Mouse (Mus musculus): ENCODE measurements around the gene Gm49711. TPM values are rescaled to one million over a fixed set of nuclear protein-coding genes. Genes with fewer than 3 reads are reported as not detected.

Gm49711 gene
- polyA plus RNA-seq, 1 experiment from 2014 or later: 0.63 TPM

Other genes with a start within 250 kb of the Gm49711 start
- 98.3 and 111 TPM in 2 replicates for gene Mrps6, start within 50 bp of the Gm49711 start, polyA plus RNA-seq (2015; fragmentation: Nextera tagmentation; extraction: Ambion mirVana)
- gene Slc5a3, start within 50 bp of the Gm49711 start, polyA plus RNA-seq (2015; fragmentation: Nextera tagmentation; extraction: Ambion mirVana): 7.8 and 8.9 TPM in 2 replicates
- 0.15 and 0.41 TPM in 2 replicates for gene Kcne2, start 234.1 kb downstream of the Gm49711 start, polyA plus RNA-seq (2015; fragmentation: Nextera tagmentation; extraction: Ambion mirVana)
- 128 and 138 TPM in 2 replicates for gene Smim11, start 243.0 kb downstream of the Gm49711 start, polyA plus RNA-seq (2015; fragmentation: Nextera tagmentation; extraction: Ambion mirVana)